Mouse (Mus musculus): ENCODE results near the gene Zfp57. TPM values are rescaled to one million over a fixed set of nuclear protein-coding genes. Genes with fewer than 3 reads are reported as not detected.
"Not testable (repeated sequence)": the region's sequence is repeated elsewhere in the genome, so short reads cannot be mapped to it uniquely, and the experiment has no call there.

Gene Zfp57
- polyA plus RNA-seq, 1 experiment from 2014 or later = 28.8 TPM

DNA sequence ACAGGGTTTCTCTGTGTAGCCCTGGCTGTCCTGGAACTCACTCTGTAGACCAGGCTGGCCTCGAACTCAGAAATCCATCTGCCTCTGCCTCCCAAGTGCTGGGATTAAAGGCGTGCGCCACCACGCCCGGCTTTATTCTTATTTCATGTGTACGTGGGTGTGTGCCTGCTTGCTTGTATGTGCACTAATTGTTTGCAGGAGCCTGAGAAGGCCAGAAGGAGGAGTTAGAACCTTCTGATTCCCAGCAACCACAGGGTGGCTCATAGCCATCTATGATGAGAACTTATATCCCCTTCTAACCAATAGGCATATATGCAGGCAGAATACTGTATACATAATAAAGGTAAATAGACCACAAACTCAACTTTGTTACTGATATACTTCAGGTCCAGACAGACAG, 10.3 kb upstream of the Zfp57 start:
- H3K9me3 ChIP-seq (ENCODE audit: control insufficient read depth, low read length); H3K4me1 ChIP-seq (replicated peaks; ENCODE audit: control insufficient read depth, insufficient read depth, low read length); H3K4me3 ChIP-seq (ENCODE audit: low read depth, low read length); H3K4me2 ChIP-seq; H3K9ac ChIP-seq (ENCODE audit: low read depth, low read length); DNase-seq (ENCODE audit: low spot score); ATAC-seq (replicated peaks; ENCODE audit: low FRiP score); H3K27ac ChIP-seq (ENCODE audit: low read depth, low read length); H3K36me3 ChIP-seq (ENCODE audit: control insufficient read depth, insufficient read depth, low read length): not testable (repeated sequence)
- 89% methylated on average over 6 of the region's 6 CpGs for WGBS
- peaks cover 27% of the 10 kb centered on the region for H3K27me3 ChIP-seq (replicated peaks; ENCODE audit: control insufficient read depth, insufficient read depth, low read length)

DNA sequence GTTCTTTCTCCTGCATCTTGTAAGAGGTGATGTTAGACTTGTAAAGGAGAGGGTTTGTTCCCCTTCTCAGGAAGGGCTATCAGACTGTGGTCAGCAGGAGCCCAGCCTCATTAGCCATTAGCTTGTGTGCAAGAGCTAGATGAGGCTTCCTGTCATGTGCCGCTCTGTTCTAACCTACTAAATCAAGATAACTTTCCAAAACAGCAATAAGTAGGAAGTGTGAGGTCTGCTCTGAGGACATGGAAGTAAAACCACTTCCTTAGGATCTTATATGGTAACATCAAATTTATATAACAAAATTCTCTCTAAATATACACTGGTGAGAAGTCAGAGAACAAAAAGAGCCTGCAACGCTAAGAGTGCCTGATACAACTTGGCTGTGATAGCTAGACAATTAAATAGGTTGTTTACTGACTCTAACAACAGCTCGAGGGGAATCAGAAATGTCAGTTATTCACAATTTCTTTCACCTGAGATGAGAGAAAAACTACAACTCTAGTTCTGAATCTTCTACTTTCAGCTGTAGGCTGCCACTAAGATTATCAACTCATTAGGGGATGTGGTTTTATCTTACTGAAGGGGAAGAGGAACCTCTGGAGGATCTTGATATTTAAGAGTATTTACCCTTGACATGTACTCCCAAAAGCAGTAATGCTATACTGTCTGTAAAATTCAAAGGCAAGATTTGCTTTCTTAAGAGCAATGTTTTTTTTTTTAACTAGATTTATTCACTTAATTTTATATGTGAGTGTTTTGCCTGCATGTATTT, 8.4 kb upstream of the Zfp57 start:
- H3K4me2 ChIP-seq = no peak overlapping the region
- peaks cover 21% of the 10 kb centered on the region for H3K27me3 ChIP-seq (replicated peaks; ENCODE audit: control insufficient read depth, insufficient read depth, low read length)
- 40% methylated on average over 3 of the region's 3 CpGs for WGBS
- DNase-seq (ENCODE audit: low spot score) = no peak
- no peaks in the 10 kb centered on the region for H3K36me3 ChIP-seq (ENCODE audit: control insufficient read depth, insufficient read depth, low read length)
- H3K27ac ChIP-seq (ENCODE audit: low read depth, low read length) = no peak overlapping the region
- no peaks in the 10 kb centered on the region for H3K9me3 ChIP-seq (ENCODE audit: control insufficient read depth, low read length)
- no peaks in the 10 kb centered on the region for H3K4me1 ChIP-seq (replicated peaks; ENCODE audit: control insufficient read depth, insufficient read depth, low read length)
- no peak overlapping the region for H3K4me3 ChIP-seq (ENCODE audit: low read depth, low read length)
- no peak overlapping the region for H3K9ac ChIP-seq (ENCODE audit: low read depth, low read length)
- ATAC-seq (replicated peaks; ENCODE audit: low FRiP score) = no peak

DNA sequence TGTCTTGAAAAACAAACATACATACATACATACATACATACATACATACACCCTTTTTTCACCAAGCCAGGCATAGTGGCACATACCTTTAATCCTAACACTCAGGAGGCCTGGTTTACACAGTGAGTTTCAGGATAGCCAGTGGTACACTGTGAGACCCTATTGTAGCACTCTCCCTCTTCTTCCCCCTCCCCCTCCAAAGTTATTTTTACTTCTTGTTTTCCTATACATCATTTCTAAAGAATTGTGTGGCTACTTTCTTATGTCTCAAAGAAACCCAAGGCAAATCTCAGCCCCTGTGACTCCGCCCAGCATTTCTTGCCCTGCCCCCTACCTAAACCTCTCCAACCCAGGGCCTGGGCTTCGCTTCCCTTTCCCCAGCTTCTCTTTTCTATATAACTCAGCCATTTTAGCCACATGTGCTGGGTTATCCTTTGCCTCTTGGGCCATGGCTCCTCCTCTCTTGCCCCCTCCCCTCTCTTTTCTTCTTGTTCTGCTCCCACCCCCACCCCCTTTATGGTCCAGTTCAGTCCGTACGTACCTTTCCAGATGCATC, 7.1 kb upstream of the Zfp57 start:
- ATAC-seq (replicated peaks; ENCODE audit: low FRiP score) = no peak
- no peak overlapping the region for H3K27ac ChIP-seq (ENCODE audit: low read depth, low read length)

DNA sequence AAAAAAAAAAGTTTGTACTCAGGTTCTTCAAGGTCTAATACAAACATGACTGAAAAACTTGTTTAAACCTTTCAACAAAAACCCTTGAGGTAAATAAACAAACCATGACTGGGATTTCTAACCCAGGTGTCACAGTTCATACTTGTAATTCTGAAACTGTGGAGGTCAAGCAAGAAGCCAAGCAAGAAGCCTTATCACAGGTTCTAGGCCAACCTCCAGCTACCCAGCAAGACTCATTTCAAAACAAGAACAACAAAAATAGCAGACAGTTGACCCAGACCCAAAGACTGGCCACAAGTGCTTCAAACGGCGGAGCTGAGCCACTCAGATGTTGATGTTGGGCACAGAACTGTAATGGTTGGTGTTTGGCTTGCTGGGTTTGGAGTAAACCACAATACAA, 6.4 kb upstream of the Zfp57 start:
- H3K27me3 ChIP-seq (replicated peaks; ENCODE audit: control insufficient read depth, insufficient read depth, low read length) = peaks cover 1% of the 10 kb centered on the region
- H3K27ac ChIP-seq (ENCODE audit: low read depth, low read length) = no peak overlapping the region
- no peaks in the 10 kb centered on the region for H3K4me1 ChIP-seq (replicated peaks; ENCODE audit: control insufficient read depth, insufficient read depth, low read length)
- H3K9me3 ChIP-seq (ENCODE audit: control insufficient read depth, low read length) = no peaks in the 10 kb centered on the region
- 73% methylated on average over 2 of the region's 2 CpGs for WGBS
- no peaks in the 10 kb centered on the region for H3K36me3 ChIP-seq (ENCODE audit: control insufficient read depth, insufficient read depth, low read length)
- no peak overlapping the region for H3K9ac ChIP-seq (ENCODE audit: low read depth, low read length)
- no peak for DNase-seq (ENCODE audit: low spot score)
- no peak overlapping the region for H3K4me3 ChIP-seq (ENCODE audit: low read depth, low read length)
- no peak for ATAC-seq (replicated peaks; ENCODE audit: low FRiP score)
- no peak overlapping the region for H3K4me2 ChIP-seq

More for the DNA sequence above, 7.1 kb upstream of the Zfp57 start:
- no peak for DNase-seq (ENCODE audit: low spot score)
- Histone ChIP-seq H3K27me3 (replicated peaks; ENCODE audit: control insufficient read depth, insufficient read depth, low read length) (peaks cover 8% of the 10 kb centered on the region), H3K4me2 (no peak overlapping the region), H3K9me3 (ENCODE audit: control insufficient read depth, low read length) (no peaks in the 10 kb centered on the region), H3K36me3 (ENCODE audit: control insufficient read depth, insufficient read depth, low read length) (no peaks in the 10 kb centered on the region), H3K4me3 (ENCODE audit: low read depth, low read length) (no peak overlapping the region), H3K4me1 (replicated peaks; ENCODE audit: control insufficient read depth, insufficient read depth, low read length) (no peaks in the 10 kb centered on the region), H3K9ac (ENCODE audit: low read depth, low read length) (no peak overlapping the region)
- 86% methylated on average over 4 of the region's 4 CpGs for WGBS

DNA sequence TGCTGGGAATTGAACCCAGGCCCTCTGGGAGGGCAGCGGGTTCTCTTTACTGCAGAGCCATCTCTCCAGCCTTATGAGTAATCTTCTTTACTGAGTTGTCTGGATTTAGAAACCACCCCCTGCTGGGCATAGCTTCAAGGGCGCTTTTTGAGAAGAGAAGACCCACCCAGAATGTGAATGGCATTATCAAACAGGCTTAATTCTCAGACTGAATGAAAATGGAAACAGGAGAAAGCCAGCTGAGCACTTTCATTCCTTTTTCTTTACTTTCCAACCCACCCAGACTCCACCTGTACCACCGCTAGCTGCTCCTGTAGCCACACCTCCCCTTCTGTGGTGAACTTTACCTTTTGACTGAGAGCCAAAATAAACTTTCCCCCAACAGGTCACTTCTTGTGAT, 5.5 kb upstream of the Zfp57 start:
- Histone ChIP-seq H3K27me3 (replicated peaks; ENCODE audit: control insufficient read depth, insufficient read depth, low read length) (no peaks in the 10 kb centered on the region), H3K27ac (ENCODE audit: low read depth, low read length) (no peak overlapping the region), H3K4me2 (no peak overlapping the region), H3K9me3 (ENCODE audit: control insufficient read depth, low read length) (no peaks in the 10 kb centered on the region), H3K4me3 (ENCODE audit: low read depth, low read length) (no peak overlapping the region), H3K4me1 (replicated peaks; ENCODE audit: control insufficient read depth, insufficient read depth, low read length) (no peaks in the 10 kb centered on the region), H3K36me3 (ENCODE audit: control insufficient read depth, insufficient read depth, low read length) (no peaks in the 10 kb centered on the region), H3K9ac (ENCODE audit: low read depth, low read length) (no peak overlapping the region)
- ATAC-seq (replicated peaks; ENCODE audit: low FRiP score) = no peak
- WGBS = 71% methylated on average over 3 of the region's 3 CpGs
- no peak for DNase-seq (ENCODE audit: low spot score)

DNA sequence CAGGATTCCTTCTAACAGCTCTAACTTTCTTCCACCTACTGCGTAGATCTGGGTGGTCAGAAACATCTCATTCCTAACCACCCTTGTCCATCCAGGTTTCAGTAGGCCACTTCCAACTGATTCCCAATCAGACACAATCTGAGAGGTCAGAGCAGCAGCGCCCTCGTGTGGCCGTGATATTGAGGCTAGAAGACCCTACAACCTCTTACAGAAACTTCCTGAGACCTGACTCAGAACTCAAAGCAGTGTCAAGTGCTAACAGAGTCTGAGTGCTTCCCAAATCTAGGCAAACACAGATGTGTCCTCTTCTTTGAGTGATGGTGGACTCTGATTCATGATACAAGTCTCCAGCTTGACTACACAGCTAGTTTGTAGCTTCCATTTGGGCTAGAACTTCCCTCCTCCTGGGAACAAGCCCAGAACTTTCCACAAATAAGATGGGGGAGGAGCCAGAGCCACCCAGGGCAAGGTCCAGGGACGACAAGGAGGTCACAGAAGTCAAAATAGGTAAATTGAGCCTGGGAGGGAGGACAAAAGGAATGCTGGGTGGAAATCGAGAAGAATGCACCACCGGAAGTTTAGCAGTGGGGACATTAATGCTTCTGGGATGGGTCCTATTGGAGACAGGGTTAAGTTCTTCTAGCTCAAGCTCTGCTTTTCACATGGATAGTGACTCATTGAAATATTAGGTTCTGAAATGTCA, 3.8 kb upstream of the Zfp57 start:
- no peak overlapping the region for H3K9ac ChIP-seq (ENCODE audit: low read depth, low read length)
- H3K27me3 ChIP-seq (replicated peaks; ENCODE audit: control insufficient read depth, insufficient read depth, low read length) = no peaks in the 10 kb centered on the region
- no peaks in the 10 kb centered on the region for H3K4me1 ChIP-seq (replicated peaks; ENCODE audit: control insufficient read depth, insufficient read depth, low read length)
- H3K4me3 ChIP-seq (ENCODE audit: low read depth, low read length) = no peak overlapping the region
- peak; percentile 57 for DNase-seq (ENCODE audit: low spot score)
- H3K36me3 ChIP-seq (ENCODE audit: control insufficient read depth, insufficient read depth, low read length) = no peaks in the 10 kb centered on the region
- no peak overlapping the region for H3K27ac ChIP-seq (ENCODE audit: low read depth, low read length)
- ATAC-seq (replicated peaks; ENCODE audit: low FRiP score) = no peak
- 26% methylated on average over 7 of the region's 7 CpGs for WGBS
- no peaks in the 10 kb centered on the region for H3K9me3 ChIP-seq (ENCODE audit: control insufficient read depth, low read length)
- H3K4me2 ChIP-seq = no peak overlapping the region

DNA sequence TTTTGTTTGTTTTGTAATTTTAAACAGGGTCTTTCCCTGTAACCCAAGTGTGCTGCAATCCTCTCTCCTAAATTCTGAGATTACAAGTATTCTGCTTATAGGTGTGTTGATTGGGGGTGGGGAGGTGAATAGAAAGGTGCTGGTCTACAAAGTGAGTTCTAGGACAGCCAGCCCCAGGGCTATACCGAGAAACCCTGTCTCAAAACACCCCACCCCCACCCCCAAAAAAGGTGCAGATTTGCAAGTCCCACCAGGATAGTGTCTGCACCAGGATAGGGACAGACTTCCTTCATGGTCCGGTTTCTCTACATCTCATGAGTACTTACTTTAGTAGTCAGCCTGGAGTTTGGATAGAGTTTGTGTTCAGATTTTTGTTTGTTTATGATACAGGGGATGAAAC, 2.5 kb upstream of the Zfp57 start:
- 79% methylated on average over 2 of the region's 2 CpGs for WGBS
- no peaks in the 10 kb centered on the region for H3K36me3 ChIP-seq (ENCODE audit: control insufficient read depth, insufficient read depth, low read length)
- H3K4me1 ChIP-seq (replicated peaks; ENCODE audit: control insufficient read depth, insufficient read depth, low read length) = no peaks in the 10 kb centered on the region
- H3K4me3 ChIP-seq (ENCODE audit: low read depth, low read length) = no peak overlapping the region
- H3K9me3 ChIP-seq (ENCODE audit: control insufficient read depth, low read length) = no peaks in the 10 kb centered on the region
- peaks cover 9% of the 10 kb centered on the region for H3K27me3 ChIP-seq (replicated peaks; ENCODE audit: control insufficient read depth, insufficient read depth, low read length)
- H3K27ac ChIP-seq (ENCODE audit: low read depth, low read length) = no peak overlapping the region
- ATAC-seq (replicated peaks; ENCODE audit: low FRiP score) (no peak), DNase-seq (ENCODE audit: low spot score) (no peak)
- H3K4me2 ChIP-seq = no peak overlapping the region
- H3K9ac ChIP-seq (ENCODE audit: low read depth, low read length) = no peak overlapping the region

DNA sequence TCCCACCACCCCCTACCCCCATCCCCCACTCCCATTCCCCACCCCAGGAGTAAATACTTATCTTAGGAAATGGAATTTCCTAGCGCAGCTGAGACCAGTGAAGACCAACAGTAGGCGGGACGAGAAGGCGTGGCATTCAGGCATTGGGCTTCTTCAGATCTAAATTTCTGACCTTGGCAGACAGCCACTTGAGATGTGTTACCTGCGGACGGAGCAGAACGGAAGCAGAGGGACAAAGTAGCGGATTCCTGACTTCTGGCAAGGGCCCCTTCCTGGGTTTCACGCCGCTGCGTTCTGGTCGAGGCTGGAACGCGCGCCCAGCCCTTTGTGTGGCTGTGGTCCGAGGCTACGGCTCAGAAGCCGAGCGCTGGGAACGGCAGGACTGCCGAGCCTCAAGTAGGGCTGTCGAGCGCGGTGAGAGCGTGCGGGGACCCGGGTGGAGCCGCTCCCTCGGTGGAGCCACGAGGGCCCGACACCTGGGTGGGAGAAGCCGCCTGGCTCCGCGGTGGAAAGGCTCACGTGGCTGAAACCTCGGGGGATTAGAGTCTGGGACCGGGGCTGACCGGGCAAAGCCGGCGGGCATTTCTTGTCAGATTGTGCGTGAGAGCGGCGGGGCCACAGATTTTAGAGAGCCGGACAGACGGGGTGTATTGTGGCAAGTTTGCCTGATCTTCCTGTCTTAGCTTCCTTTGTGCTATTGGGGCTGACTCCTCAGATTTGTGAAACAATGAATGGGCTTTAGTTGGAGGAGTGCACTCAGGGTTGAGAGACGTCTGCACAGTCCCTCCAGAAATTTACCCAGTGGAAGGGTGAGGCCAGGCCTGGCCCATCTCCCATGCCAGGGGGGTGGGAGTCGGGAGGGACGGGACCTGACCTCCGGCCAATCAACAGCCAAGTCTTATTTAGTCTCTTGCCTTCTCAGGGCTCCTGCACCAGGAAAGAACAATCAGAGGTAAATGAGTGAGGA, 1.7 kb downstream of the Zfp57 start:
- peak; percentile 54 for DNase-seq (ENCODE audit: low spot score)
- Histone ChIP-seq H3K9ac (ENCODE audit: low read depth, low read length) (peak overlapping the region; percentile 63), H3K9me3 (ENCODE audit: control insufficient read depth, low read length) (no peaks in the 10 kb centered on the region), H3K4me2 (peak overlapping the region; percentile 76), H3K4me3 (ENCODE audit: low read depth, low read length) (peak overlapping the region; percentile 62), H3K27ac (ENCODE audit: low read depth, low read length) (peak overlapping the region; percentile 64), H3K4me1 (replicated peaks; ENCODE audit: control insufficient read depth, insufficient read depth, low read length) (no peaks in the 10 kb centered on the region), H3K36me3 (ENCODE audit: control insufficient read depth, insufficient read depth, low read length) (0 out of 2 replicates have a peak, but pooled peaks cover 2% of the 10 kb centered on the region), H3K27me3 (replicated peaks; ENCODE audit: control insufficient read depth, insufficient read depth, low read length) (peaks cover 9% of the 10 kb centered on the region)
- WGBS = 1% methylated on average over 49 of the region's 49 CpGs
- peak; percentile 67 for ATAC-seq (replicated peaks; ENCODE audit: low FRiP score)

Measured in liver, embryonic 11.5 days (tissue).